Mouse (Mus musculus) G1E (cell line): Measurements from ENCODE around the gene Tmco1. TPM values are rescaled to one million over a fixed set of nuclear protein-coding genes. Genes with fewer than 3 reads are reported as not detected.
"Not testable (repeated sequence)": the region's sequence is repeated elsewhere in the genome, so short reads cannot be mapped to it uniquely, and the experiment has no call there.

ENCODE experiments used
- ATAC-seq: 2 replicates; pipeline ENCODE4 v1.8.0; 2016; ENCODE audit warnings: mild to moderate bottlenecking; ENCODE audit not compliant: insufficient number of reproducible peaks, poor library complexity, low FRiP score, severe bottlenecking; ENCODE audit errors: extremely low read depth
- DNase-seq: peaks from one replicate; pipeline ENCODE4 v3.0.0; 2012; ENCODE audit warnings: low spot score
- H3K27me3 ChIP-seq: 2 replicates; pipeline ENCODE4 v1.6.1; 2012; ENCODE audit warnings: mild to moderate bottlenecking, low read length, inconsistent platforms; ENCODE audit not compliant: insufficient read depth
- H3K36me3 ChIP-seq: replicated peaks from 2 replicates; pipeline ENCODE3; 2012; ENCODE audit warnings: mild to moderate bottlenecking, inconsistent platforms
- H3K4me1 ChIP-seq: 2 replicates; pipeline ENCODE4 v1.6.1; 2012; ENCODE audit warnings: low read depth, low read length, inconsistent platforms, mixed read lengths; ENCODE audit not compliant: insufficient read depth
- H3K4me3 ChIP-seq: 2 replicates; pipeline ENCODE4 v1.5.1; 2012; ENCODE audit warnings: low read depth, mild to moderate bottlenecking, inconsistent platforms, low read length, moderate library complexity, mixed read lengths
- H3K9me3 ChIP-seq: replicated peaks from 2 replicates; pipeline ENCODE4 v1.6.1; 2012; ENCODE audit warnings: inconsistent platforms
- CTCF ChIP-seq: IDR thresholded peaks from 2 replicates; pipeline ENCODE4 v1.5.1; 2012; ENCODE audit warnings: low read depth, low read length, inconsistent platforms, mixed read lengths
- GATA1 ChIP-seq: IDR thresholded peaks from 2 replicates; pipeline ENCODE4 v1.6.1; 2012; ENCODE audit warnings: borderline replicate concordance, low read length, inconsistent platforms, mixed read lengths
- GATA2 ChIP-seq: IDR thresholded peaks from 2 replicates; pipeline ENCODE4 v1.6.1; 2012; ENCODE audit warnings: low read depth, low read length, inconsistent platforms, borderline replicate concordance
- POLR2AphosphoS5 ChIP-seq: IDR thresholded peaks from 2 replicates; pipeline ENCODE4 v1.6.1; 2012; ENCODE audit warnings: low read depth, low read length, inconsistent platforms; ENCODE audit not compliant: insufficient replicate concordance
- TAL1 ChIP-seq: conservative IDR thresholded peaks from 2 replicates; pipeline ENCODE4 v1.6.1; 2012; ENCODE audit warnings: low read depth, low read length, inconsistent platforms, mixed read lengths
- polyA plus RNA-seq: library from polyadenylated mRNA; stranded (reverse); fragments of >175 nt; gene quantifications from 2 replicates; pipeline ENCODE4 v1.2.3, GENCODE M21; 2012
- total RNA-seq, 2 experiments: library from RNA; stranded (forward) in 1 of 2; stranded (reverse) in 1 of 2; fragments of 200-1000 nt in 1 of 2; fragments of >200 nt in 1 of 2; fragmentation: Nextera tagmentation in 1 of 2; gene quantifications; 2 replicates each; pipeline ENCODE4 v1.2.3; 2014 to 2017

Tmco1 gene
- total and polyA plus RNA-seq, 3 experiments = 12.8 to 104 (median 66.0) TPM

GRCm38 (mm10) chr1:167339177-167339781 is 31.1 kb downstream of the Tmco1 start:
- peaks cover 15% of the 10 kb centered on the region for H3K36me3 ChIP-seq
- no peak for DNase-seq
- no peaks in the 10 kb centered on the region for H3K9me3 ChIP-seq
- TF ChIP-seq POLR2AphosphoS5 (no peak), TAL1 (no peak), GATA2 (no peak), CTCF (no peak), GATA1 (no peak)
- ATAC-seq = no peak
- peaks cover 6% of the 10 kb centered on the region; the same call in 1 of the 2 replicates for H3K27me3 ChIP-seq
- H3K4me1 ChIP-seq = peaks cover 10% of the 10 kb centered on the region; the same call in 1 of the 2 replicates
- H3K4me3 ChIP-seq = no peak overlapping the region

GRCm38 (mm10) chr1:167340111-167340787 is 32.1 kb downstream of the Tmco1 start:
- Histone ChIP-seq H3K4me1 (peaks cover 10% of the 10 kb centered on the region; the same call in 1 of the 2 replicates), H3K36me3 (peaks cover 8% of the 10 kb centered on the region), H3K9me3 (no peaks in the 10 kb centered on the region), H3K4me3 (no peak overlapping the region), H3K27me3 (peaks cover 6% of the 10 kb centered on the region; the same call in 1 of the 2 replicates)
- no peak for DNase-seq
- ATAC-seq = peak; percentile 68
- no peak for TF ChIP-seq CTCF

- ATAC-seq = no peak
- no peaks in the 10 kb centered on the region for H3K9me3 ChIP-seq
- no peak for DNase-seq
- no peak overlapping the region for H3K4me3 ChIP-seq
- TF ChIP-seq GATA1 = no peak
- TF ChIP-seq CTCF = no peak
- no peak for TF ChIP-seq GATA2
- TF ChIP-seq TAL1 = no peak
- no peak for TF ChIP-seq POLR2AphosphoS5
- H3K36me3 ChIP-seq = peaks cover 3% of the 10 kb centered on the region
- H3K4me1 ChIP-seq = peaks cover 10% of the 10 kb centered on the region; the same call in 1 of the 2 replicates
- H3K27me3 ChIP-seq = peaks cover 6% of the 10 kb centered on the region; the same call in 1 of the 2 replicates
Measured at GRCm38 (mm10) chr1:167340910-167341528, 32.8 kb downstream of the Tmco1 start.

GRCm38 (mm10) chr1:167342831-167343230 is 34.7 kb downstream of the Tmco1 start:
- H3K9me3 ChIP-seq = no peaks in the 10 kb centered on the region
- DNase-seq (no peak), ATAC-seq (no peak)
- peaks cover 6% of the 10 kb centered on the region; the same call in 1 of the 2 replicates for H3K27me3 ChIP-seq
- H3K4me1 ChIP-seq = peaks cover 6% of the 10 kb centered on the region; the same call in 1 of the 2 replicates
- H3K36me3 ChIP-seq = no peaks in the 10 kb centered on the region
- TF ChIP-seq TAL1 (no peak), CTCF (no peak), GATA1 (no peak), GATA2 (no peak), POLR2AphosphoS5 (no peak)
- H3K4me3 ChIP-seq = no peak overlapping the region

DNA sequence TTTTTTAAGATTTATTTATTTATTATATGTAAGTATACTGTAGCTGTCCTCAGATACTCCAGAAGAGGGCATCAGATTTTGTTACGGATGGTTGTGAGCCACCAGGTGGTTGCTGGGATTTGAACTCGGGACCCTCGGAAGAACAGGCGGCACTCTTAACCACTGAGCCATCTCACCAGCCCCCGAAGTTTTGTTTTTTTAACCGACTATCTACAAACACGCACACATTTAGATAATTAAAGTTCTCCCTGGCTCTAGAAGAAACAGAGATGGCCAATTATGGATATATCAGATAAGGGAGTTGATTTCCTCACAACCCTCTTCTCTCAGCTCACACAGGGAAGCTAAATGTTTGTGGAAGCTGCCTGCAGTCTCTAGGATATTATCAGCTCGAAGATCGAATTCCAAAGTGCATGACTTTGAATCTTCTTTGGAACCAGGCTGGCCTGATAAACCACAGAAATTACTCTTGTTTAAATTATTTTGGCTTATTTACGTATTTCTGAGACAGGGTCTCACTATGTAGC is 37.9 kb downstream of the Tmco1 start:
- H3K4me1 ChIP-seq = peaks cover 16% of the 10 kb centered on the region
- H3K4me3 ChIP-seq, ATAC-seq, H3K36me3 ChIP-seq, H3K27me3 ChIP-seq, DNase-seq, H3K9me3 ChIP-seq: not testable (repeated sequence)

DNA sequence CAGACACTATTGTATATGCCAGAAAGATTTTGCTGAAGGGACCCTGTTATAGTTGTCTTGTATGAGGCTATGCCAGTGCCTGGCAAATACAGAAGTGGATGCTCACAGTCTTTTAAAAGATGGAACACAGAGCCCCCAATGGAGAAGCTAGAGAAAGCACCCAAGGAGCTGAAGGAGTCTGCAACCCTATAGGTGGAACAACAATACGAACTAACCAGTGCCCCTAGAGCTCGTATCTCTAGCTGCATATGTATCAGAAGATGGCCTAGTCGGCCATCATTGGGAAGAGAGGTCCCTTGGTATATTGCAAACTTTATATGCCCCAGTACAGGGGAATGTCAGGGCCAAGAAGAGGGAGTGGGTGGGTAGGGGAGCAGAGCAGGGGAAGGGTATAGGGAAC is 41.0 kb downstream of the Tmco1 start:
- Histone ChIP-seq H3K4me1 (peaks cover 19% of the 10 kb centered on the region), H3K36me3 (peaks cover 21% of the 10 kb centered on the region)
- not testable (repeated sequence) for H3K9me3 ChIP-seq, H3K4me3 ChIP-seq, ATAC-seq, DNase-seq, H3K27me3 ChIP-seq
